Mouse (Mus musculus): ENCODE results near the gene Ebf1. TPM values are rescaled to one million over a fixed set of nuclear protein-coding genes. Genes with fewer than 3 reads are reported as not detected.

The Ebf1 gene
- total RNA-seq, 2 experiments from 2014 or later: 7.6 to 21.0 TPM

- no peak for ATAC-seq (replicated peaks; ENCODE audit: low FRiP score, poor library complexity, severe bottlenecking)
These were observed 843 bp downstream of the Ebf1 start for GRCm38 (mm10) chr11:44617734-44618586.

GRCm38 (mm10) chr11:44619131-44619886, 2.2 kb downstream of the Ebf1 start:
- ATAC-seq (replicated peaks; ENCODE audit: low FRiP score, poor library complexity, severe bottlenecking): no peak

GRCm38 (mm10) chr11:44619887-44620693, 3.0 kb downstream of the Ebf1 start:
- no peak for ATAC-seq (replicated peaks; ENCODE audit: low FRiP score, poor library complexity, severe bottlenecking)

DNA sequence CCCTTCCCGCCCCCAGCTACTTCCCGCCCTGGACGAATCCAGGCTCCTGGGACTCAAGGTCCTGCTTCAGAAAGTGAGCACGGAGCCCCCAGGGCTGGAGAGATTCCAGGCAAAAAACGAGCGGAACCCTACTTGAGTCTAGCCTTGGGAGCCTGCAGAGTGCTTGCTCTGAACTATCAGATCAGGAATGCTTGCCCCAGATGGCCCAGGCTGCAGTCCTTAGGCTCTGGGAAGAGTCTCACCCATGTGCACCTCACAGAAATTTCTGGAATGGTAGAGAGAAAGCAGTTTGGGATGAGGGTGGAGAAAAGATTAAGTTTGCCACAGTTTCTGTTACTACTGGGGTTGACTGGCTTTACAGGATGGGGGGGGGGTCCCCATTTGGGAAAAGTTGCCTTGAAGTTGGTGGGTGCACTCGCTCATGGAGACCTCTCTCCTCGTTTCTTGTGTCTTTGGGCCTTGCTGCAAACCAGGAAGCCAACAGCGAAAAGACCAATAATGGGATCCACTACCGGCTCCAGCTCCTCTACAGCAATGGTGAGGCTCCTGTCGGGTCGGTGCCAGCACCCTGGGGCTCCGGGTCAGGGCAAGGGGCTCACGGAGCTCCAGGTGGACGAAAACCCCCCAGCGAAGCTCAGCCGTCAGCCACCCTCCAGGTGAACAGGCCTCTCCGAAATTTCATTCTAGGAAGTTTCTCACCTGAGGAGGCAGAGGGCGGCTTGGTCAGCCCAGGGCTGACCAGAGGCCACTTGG, 3.8 kb downstream of the Ebf1 start:
- no peak for ATAC-seq (replicated peaks; ENCODE audit: low FRiP score, poor library complexity, severe bottlenecking)

DNA sequence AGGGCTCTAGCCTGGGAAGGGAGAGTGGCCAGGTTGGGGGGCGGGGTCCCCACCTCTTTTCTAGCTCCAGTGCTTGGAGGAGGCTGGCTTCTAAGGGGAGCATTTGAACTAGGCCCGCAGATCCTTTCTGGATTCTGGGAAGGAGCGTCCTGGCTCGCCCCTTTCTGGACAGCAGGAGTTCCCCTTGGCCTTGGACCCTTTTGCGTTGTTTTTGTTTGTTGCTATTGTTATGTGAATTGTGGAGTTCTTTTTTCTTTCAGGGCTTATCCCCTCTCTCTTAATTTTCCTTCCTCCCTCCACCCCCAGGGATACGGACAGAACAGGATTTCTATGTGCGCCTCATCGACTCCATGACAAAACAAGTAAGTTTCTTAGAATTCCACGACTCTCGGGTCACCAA, 4.5 kb downstream of the Ebf1 start:
- no peak for ATAC-seq (replicated peaks; ENCODE audit: low FRiP score, poor library complexity, severe bottlenecking)

- ATAC-seq (replicated peaks; ENCODE audit: low FRiP score, poor library complexity, severe bottlenecking): no peak
These were observed 5.1 kb downstream of the Ebf1 start for GRCm38 (mm10) chr11:44622023-44622731.

GRCm38 (mm10) chr11:44624564-44624963, 7.4 kb downstream of the Ebf1 start:
- no peak for ATAC-seq (replicated peaks; ENCODE audit: low FRiP score, poor library complexity, severe bottlenecking)

- ATAC-seq (replicated peaks; ENCODE audit: low FRiP score, poor library complexity, severe bottlenecking): no peak
These were observed 8.9 kb downstream of the Ebf1 start for GRCm38 (mm10) chr11:44626065-44626464.

DNA sequence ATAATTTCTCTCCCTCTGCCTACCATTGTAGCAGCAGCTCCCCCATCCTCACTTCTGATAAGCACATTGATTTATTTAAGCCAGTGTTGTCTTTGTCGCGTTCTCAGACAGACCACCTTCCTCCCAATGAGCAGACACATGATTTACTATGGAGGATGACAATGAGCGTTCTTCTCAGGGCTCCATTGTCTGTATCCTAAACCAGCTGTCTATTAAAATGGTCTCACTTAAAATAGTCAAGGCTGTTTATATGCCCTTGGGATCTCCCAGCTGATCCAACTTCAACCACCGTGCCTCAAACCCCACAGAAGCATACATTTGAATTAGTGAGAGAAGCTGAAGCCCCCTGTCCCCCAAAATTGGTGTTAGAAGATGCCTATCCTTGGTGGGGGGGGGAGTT, 11.3 kb downstream of the Ebf1 start:
- ATAC-seq (replicated peaks; ENCODE audit: low FRiP score, poor library complexity, severe bottlenecking): no peak

DNA sequence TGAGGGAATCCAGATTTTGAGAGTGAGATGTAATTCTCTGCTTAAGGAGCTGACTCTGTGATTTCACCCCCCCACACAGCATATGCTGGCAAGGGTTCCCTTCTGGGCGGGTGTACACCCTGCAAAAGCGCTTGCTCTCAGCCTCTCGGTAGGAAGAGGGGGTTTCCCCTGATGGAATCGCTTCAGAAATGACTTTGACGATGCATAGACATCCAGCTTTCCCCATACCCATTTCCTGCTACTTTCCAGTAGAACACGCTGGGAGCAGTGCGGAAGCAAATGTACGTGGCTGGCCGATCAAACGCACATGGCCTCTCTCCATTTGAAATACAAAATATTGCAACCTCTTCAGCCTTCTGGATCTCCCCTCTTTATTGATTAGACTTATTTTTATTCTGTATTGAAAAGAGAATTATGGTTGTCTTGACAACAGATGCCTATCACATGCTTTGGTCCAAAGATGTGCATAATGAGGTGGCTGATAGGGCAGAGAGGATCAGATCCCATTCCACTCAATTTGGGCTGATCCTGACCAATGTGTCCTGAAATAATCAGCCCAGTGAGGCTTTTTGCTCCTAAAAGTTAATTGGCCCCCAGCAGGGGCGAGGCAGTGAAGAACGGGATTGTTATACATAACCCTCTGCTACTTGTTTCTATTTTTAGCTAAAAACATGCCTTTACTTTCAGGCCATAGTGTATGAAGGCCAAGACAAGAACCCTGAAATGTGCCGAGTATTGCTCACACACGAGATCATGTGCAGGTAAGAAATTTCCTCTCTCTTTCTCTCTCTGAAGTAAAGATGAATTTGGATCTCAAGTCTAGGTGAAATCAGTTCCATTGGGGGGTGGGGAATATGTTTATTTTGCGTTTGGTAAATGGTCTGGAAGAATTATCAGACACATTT, 15.2 kb downstream of the Ebf1 start:
- no peak for ATAC-seq (replicated peaks; ENCODE audit: low FRiP score, poor library complexity, severe bottlenecking)

DNA sequence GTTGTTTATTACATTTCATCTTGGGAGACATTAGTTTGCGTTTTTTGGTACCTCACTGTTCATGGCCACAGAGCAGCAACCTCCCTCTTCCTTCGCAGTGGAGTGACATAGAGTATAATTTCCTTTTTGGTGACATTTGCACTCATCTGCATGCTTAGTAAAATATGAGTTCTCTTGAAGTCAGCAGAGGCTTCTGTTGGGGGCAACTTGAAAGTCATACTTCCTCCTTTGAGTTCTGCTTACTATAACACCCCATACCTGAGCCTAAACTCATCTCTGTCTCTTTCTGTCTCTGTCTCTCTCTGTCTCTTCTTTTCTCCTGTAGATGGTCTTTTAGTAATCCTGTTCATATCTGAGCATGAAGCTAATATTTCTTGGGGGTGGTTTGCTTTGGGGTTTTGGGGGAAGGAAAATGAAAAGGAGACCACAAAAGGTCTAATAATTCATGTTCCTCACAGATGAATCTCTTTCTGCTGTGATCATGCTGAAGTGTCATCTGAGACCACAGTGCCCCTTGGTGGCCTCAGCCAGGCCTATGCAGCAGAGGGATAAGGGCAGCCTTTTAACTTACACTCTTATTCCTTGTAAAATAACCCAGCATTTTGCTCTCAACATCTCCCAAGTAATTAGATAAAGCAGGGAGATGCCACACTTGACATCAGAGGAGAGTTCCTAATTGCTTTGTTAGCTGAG, 16.0 kb downstream of the Ebf1 start:
- ATAC-seq (replicated peaks; ENCODE audit: low FRiP score, poor library complexity, severe bottlenecking): no peak

DNA sequence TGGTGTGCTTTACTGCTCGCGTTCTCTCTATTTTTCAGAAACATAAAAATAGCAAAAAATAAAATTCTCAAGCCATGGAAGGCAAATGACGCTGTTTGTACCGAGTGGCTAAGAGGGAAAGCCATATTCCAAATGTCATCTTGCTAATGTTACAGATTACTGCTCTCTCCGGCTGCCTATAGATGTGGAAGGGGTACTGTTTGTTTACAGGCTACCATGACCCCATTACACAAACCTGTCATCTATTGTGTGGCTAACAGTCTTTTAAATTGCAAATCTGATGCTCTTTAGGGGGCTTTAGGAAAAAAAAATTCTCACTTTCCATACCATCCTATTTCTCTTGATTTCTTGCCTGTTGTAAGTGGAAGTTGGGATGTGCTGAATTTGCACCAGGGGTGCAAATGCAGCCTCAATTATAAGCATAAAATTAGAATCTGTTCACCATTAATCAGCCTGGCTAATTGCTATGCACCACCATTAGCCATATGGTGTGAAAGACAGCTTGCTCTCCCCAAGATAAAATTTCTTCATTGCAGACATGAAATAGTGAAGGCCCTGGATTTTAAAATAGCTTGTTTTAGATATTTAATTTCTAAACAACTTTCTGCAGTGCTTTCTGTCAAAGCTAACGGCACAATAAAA, 17.6 kb downstream of the Ebf1 start:
- no peak for ATAC-seq (replicated peaks; ENCODE audit: low FRiP score, poor library complexity, severe bottlenecking)

DNA sequence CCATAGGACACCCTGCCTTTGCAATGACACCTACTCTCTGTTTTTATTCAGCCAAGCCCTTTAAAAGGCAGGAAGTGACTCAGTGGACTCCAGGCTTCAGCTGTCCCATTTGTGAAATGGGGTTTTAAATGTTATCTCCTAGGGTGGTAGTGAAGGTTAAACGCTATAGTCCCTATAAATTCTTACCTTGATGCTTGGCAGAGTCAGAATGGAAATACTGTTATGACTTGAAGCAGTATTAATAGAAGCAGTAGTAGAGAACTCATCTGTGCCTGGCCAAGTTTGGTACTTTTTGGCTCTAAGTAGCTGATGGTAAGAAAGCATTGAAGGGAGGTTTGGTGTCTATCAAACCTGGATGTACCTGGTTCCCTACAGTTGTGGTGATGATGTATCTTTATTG, 19.1 kb downstream of the Ebf1 start:
- ATAC-seq (replicated peaks; ENCODE audit: low FRiP score, poor library complexity, severe bottlenecking): no peak

GRCm38 (mm10) chr11:44638193-44638754, 21.2 kb downstream of the Ebf1 start:
- ATAC-seq (replicated peaks; ENCODE audit: low FRiP score, poor library complexity, severe bottlenecking): no peak

DNA sequence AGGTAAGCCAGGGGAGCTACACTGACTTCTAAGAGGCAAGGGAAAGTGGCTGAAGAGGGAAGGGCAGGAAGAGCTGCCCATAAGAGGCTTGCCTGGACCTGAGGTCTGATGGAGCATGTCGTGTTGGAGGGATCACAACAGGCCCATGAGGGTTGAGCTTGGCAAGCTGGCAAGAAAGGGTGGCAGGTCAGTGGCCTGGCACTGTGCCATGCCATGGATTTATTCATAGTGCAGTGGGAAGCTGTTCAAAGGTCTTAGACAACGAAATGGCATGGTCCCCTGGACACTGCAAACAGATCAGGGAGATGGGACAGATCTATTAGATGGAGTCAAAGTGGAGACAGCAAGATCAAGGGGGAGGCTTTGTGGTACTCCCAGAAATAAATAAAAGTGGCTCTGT, 24.4 kb downstream of the Ebf1 start:
- ATAC-seq (replicated peaks; ENCODE audit: low FRiP score, poor library complexity, severe bottlenecking): no peak

GRCm38 (mm10) chr11:44654340-44655019, 37.4 kb downstream of the Ebf1 start:
- ATAC-seq (replicated peaks; ENCODE audit: low FRiP score, poor library complexity, severe bottlenecking): no peak

Data from erythroid progenitor cell, adult 5-6 weeks (primary cell).